Mouse (Mus musculus) olfactory bulb, adult 2 months (tissue): Measurements from ENCODE around the gene Tle6.
"Not testable (repeated sequence)": the region's sequence is repeated elsewhere in the genome, so short reads cannot be mapped to it uniquely, and the experiment has no call there.

Experiments
- CTCF ChIP-seq: fragments of 200-500 bp; IDR thresholded peaks from 2 replicates; pipeline ENCODE4 v1.5.1; 2012; ENCODE audit warnings: low read depth, mild to moderate bottlenecking, low read length, moderate library complexity; ENCODE audit not compliant: insufficient read depth
- POLR2A ChIP-seq: fragments of 200-500 bp; IDR thresholded peaks from 2 replicates; pipeline ENCODE4 v1.6.1; 2012; ENCODE audit warnings: mild to moderate bottlenecking, low read depth, low read length, moderate library complexity; ENCODE audit not compliant: insufficient read depth

DNA sequence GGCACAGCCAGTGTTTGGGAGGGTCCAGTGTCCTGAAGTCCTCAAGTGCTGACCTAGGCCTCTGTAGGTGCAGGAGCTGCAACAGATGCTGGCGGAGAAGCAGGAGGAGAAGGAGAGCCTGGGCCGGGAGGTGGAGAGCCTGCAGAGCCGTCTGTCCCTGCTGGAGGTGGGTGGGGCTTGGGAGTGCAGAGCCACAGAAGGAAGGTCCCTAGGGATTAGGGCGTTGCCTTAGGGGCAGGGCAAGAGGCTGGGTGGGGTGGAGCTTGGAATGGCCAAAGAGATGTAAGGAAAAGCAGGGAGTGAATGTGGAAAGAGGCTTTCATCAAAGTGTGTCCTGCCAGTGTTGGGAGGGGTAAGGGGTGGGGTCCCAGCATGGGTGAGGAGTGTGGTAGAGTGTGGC is 40.0 kb upstream of the Tle6 start:
- not testable (repeated sequence) for TF ChIP-seq CTCF, POLR2A
